Mouse (Mus musculus) heart, adult 2 months (tissue): ENCODE measurements around the gene Dedd.

Experiments used
- CTCF ChIP-seq: fragments of 200-600 bp; IDR thresholded peaks from 2 replicates; pipeline ENCODE4 v1.8.1; 2022; ENCODE audit warnings: antibody characterized with exemption, mild to moderate bottlenecking, moderate library complexity
- EP300 ChIP-seq: fragments of 200-500 bp; IDR thresholded peaks from 2 replicates; pipeline ENCODE4 v1.6.1; 2011; ENCODE audit warnings: low read depth, low read length, control low read depth; ENCODE audit not compliant: insufficient read depth
- POLR2A ChIP-seq: fragments of 200-500 bp; IDR thresholded peaks from 2 replicates; pipeline ENCODE4 v1.6.1; 2011; ENCODE audit warnings: mild to moderate bottlenecking, low read depth, low read length, control low read depth; ENCODE audit not compliant: insufficient read depth

- no peak for TF ChIP-seq CTCF
- no peak for TF ChIP-seq POLR2A
- TF ChIP-seq EP300, result no peak
Measured at GRCm38 (mm10) chr1:171344715-171345114, 15.8 kb downstream of the Dedd start.
